Mouse (Mus musculus) forebrain, postnatal 0 days (tissue): ENCODE results near the gene Msi2. TPM values are rescaled to one million over a fixed set of nuclear protein-coding genes. Genes with fewer than 3 reads are reported as not detected.

Source experiments
- ATAC-seq: fragments of 200-750 bp; cut with Nextera tagmentation; 2 replicates; pipeline ENCODE4 v1.8.0; 2017; ENCODE audit warnings: mild to moderate bottlenecking, moderate library complexity
- DNase-seq: peaks from one replicate; pipeline ENCODE4 v3.0.0-alpha.2; 2015
- H3K27ac ChIP-seq: fragments of 300-500 bp; sonication (generic); 2 replicates; pipeline ENCODE4 v1.5.1; 2014; ENCODE audit warnings: low read depth, mild to moderate bottlenecking, antibody characterized with exemption, low read length, moderate library complexity, mixed read lengths
- H3K27me3 ChIP-seq: fragments of 300-500 bp; sonication (generic); 2 replicates; pipeline ENCODE4 v1.6.1; 2014; ENCODE audit warnings: mild to moderate bottlenecking, low read length, mixed read lengths; ENCODE audit not compliant: insufficient read depth
- H3K36me3 ChIP-seq: fragments of 300-500 bp; sonication (generic); 2 replicates; pipeline ENCODE4 v1.6.1; 2014; ENCODE audit warnings: mild to moderate bottlenecking, moderate library complexity; ENCODE audit not compliant: insufficient read depth
- H3K4me1 ChIP-seq: fragments of 300-500 bp; sonication (generic); 2 replicates; pipeline ENCODE4 v1.6.1; 2014; ENCODE audit warnings: antibody characterized with exemption; ENCODE audit not compliant: insufficient read depth
- H3K4me2 ChIP-seq: fragments of 300-500 bp; sonication (generic); 2 replicates; pipeline ENCODE4 v1.6.1; 2014; ENCODE audit warnings: low read depth, mild to moderate bottlenecking, moderate library complexity
- H3K4me3 ChIP-seq: fragments of 300-500 bp; sonication (generic); 2 replicates; pipeline ENCODE4 v1.5.1; 2014; ENCODE audit warnings: low read depth, low read length, mixed read lengths
- H3K9ac ChIP-seq: fragments of 300-500 bp; sonication (generic); 2 replicates; pipeline ENCODE4 v1.6.1; 2014; ENCODE audit warnings: mild to moderate bottlenecking
- H3K9me3 ChIP-seq: fragments of 300-500 bp; sonication (generic); 2 replicates; pipeline ENCODE4 v1.6.1; 2016; ENCODE audit warnings: low read length
- CTCF ChIP-seq: sonication (generic); IDR thresholded peaks from 2 replicates; pipeline ENCODE4 v1.5.1; 2016; ENCODE audit warnings: antibody characterized with exemption, control low read depth, low read depth
- WGBS: fragments of 180-500 bp; shearing (Covaris S2); extraction: QIAGEN DNeasy Blood & Tissue Kit; methylation state at CpG from one replicate; pipeline ENCODE4 v1.1.7; 2014; 5-methylcytosine and 5-hydroxymethylcytosine counted together
- polyA plus RNA-seq: library from polyadenylated mRNA; unstranded; fragments of >200 nt; fragmentation: Nextera tagmentation; extraction: Ambion mirVana; gene quantifications from 2 replicates; pipeline ENCODE4 v1.2.1, GENCODE M21; 2015
- total RNA-seq: library from RNA; depleted of rRNA; stranded (reverse); fragments of >200 nt; gene quantifications from 2 replicates; pipeline ENCODE4 v1.2.3, GENCODE M21; 2014

Gene Msi2
- total and polyA plus RNA-seq, 2 experiments from 2014 or later = 18.5 to 107 TPM

DNA sequence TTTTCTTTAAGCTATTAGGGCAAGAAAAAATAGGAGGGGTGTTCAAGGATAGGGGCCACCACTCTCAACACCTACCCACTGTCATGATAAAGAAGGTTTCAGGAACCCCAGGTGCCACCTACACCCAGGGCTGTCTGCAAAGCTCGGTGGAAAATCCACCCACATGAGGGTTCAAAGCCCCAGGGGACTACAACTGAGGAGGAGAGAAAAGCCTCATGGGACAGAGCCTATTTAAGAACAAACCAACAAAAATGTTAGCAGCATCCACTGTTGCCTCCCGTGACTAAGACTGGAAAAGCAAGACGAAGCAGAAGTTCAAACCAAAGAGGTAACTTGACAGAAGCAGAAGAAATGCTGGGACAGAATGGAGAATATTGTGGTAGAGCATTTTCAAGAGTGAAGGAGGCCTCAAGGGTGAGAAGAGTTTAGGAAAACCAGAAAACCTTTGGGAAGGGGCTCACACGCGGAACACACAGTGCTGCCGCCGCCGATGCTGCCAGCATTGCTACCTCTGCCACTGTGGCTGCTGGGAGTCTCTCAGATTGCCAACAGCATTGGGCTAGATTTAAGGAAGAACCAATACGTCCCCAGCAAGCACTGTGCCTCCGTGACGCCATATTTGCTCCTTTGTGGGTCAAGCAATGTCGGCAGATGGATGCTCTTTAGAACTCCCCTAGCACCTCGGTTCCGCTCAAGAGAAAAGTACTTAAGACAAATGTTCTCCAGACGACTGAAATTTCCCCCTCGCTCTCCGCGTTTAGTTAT is 224.3 kb downstream of the Msi2 start:
- ATAC-seq = no peak
- no peak overlapping the region for H3K27ac ChIP-seq
- no peak overlapping the region for H3K9ac ChIP-seq
- no peaks in the 10 kb centered on the region for H3K9me3 ChIP-seq
- TF ChIP-seq CTCF = no peak
- peaks cover 6% of the 10 kb centered on the region for H3K4me1 ChIP-seq
- H3K27me3 ChIP-seq = no peaks in the 10 kb centered on the region
- H3K36me3 ChIP-seq = no peaks in the 10 kb centered on the region
- H3K4me3 ChIP-seq = no peak overlapping the region
- DNase-seq = no peak
- 89% methylated on average over 18 of the region's 18 CpGs for WGBS
- H3K4me2 ChIP-seq = no peak overlapping the region

DNA sequence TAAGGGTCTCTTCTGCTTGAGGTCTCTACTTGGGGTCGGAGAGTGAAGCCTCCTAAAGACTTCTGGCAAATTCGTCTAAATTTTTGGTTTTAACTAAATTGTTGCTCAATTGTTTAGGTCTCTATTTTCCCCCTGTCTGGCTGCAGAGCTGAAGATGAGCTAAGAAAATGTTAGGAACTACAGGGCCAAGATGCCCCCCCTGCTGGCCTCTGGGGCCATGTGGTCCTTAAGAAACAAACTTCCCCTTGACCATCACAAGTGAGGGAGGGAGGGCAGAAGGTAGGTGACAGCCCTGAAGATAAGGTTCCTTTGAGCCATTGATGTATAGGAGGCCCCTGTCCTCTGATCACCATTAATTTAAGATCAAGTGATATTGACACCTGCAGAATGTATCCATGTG is 225.7 kb downstream of the Msi2 start:
- DNase-seq (no peak), ATAC-seq (no peak)
- Histone ChIP-seq H3K4me2 (no peak overlapping the region), H3K27me3 (no peaks in the 10 kb centered on the region), H3K9ac (no peak overlapping the region), H3K27ac (no peak overlapping the region), H3K4me3 (no peak overlapping the region), H3K4me1 (peaks cover 8% of the 10 kb centered on the region), H3K9me3 (no peaks in the 10 kb centered on the region), H3K36me3 (no peaks in the 10 kb centered on the region)
- TF ChIP-seq CTCF = no peak
- 84% methylated on average over 2 of the region's 2 CpGs for WGBS

DNA sequence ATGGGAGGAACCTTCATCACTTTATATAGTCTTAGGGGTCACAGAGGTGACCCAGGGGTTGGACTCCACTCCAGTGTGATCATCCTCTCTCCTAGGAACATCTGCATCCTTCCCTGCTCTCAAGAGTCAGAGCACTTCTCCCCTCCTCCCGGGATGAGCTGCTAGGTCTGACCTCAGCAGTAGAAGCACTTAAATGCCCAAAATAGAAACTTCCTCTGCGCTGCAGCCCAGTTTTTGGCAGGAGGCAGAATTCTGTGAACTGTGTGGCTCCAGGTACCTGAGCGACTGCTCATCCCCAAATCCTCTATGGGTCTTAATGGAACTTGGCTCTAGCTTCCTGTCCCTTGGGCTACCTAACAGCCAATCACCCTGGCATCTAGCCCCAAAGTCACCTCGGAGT is 228.3 kb downstream of the Msi2 start:
- DNase-seq (no peak), ATAC-seq (no peak)
- Histone ChIP-seq H3K27me3 (no peaks in the 10 kb centered on the region), H3K36me3 (no peaks in the 10 kb centered on the region), H3K4me3 (no peak overlapping the region), H3K9me3 (no peaks in the 10 kb centered on the region), H3K9ac (no peak overlapping the region), H3K4me2 (no peak overlapping the region), H3K27ac (no peak overlapping the region), H3K4me1 (peaks cover 8% of the 10 kb centered on the region; the same call in 1 of the 2 replicates)
- WGBS = 78% methylated on average over 4 of the region's 4 CpGs
- no peak for TF ChIP-seq CTCF

DNA sequence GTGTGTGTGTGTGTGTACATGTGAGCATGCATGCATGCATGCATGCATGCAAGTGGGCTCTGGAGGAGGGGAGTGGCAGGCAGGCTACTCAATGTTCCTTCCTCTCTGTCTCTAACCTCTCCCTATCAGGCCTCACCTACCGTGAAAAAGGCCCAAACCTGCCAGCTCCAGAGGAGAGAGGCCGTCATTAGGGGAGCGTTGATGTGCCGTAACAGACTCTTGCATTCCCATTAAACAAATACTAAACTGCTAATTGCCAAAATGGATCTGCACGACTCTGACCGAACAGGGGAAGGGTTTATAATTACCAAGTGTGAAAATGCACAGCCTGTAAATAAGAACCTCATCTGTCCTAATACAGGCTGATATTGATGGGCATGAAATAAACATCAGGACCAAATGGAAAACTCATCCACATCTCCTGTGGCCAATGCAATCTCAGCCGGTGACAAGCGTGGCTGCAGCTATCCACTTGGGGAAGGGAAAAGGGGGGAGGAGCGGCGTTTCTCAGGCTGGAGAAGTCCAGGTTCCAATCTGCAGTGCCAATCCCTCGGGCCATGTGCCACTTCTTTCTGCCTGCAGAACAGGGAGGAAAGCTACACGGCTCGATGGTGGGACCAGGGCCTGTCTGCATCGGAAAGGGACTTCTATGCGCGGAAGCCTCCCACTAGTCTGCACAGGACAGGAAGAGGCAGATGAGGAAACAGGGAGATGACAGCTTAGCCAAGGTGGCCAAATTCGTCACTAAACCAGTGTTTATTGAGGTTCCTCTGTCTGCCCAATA is 229.2 kb downstream of the Msi2 start:
- no peaks in the 10 kb centered on the region for H3K36me3 ChIP-seq
- H3K9me3 ChIP-seq = no peaks in the 10 kb centered on the region
- no peak overlapping the region for H3K27ac ChIP-seq
- no peaks in the 10 kb centered on the region for H3K27me3 ChIP-seq
- peaks cover 8% of the 10 kb centered on the region for H3K4me1 ChIP-seq
- H3K4me3 ChIP-seq = no peak overlapping the region
- TF ChIP-seq CTCF = no peak
- ATAC-seq = no peak
- WGBS = 42% methylated on average over 17 of the region's 17 CpGs
- DNase-seq = no peak
- H3K9ac ChIP-seq = no peak overlapping the region
- H3K4me2 ChIP-seq = no peak overlapping the region

DNA sequence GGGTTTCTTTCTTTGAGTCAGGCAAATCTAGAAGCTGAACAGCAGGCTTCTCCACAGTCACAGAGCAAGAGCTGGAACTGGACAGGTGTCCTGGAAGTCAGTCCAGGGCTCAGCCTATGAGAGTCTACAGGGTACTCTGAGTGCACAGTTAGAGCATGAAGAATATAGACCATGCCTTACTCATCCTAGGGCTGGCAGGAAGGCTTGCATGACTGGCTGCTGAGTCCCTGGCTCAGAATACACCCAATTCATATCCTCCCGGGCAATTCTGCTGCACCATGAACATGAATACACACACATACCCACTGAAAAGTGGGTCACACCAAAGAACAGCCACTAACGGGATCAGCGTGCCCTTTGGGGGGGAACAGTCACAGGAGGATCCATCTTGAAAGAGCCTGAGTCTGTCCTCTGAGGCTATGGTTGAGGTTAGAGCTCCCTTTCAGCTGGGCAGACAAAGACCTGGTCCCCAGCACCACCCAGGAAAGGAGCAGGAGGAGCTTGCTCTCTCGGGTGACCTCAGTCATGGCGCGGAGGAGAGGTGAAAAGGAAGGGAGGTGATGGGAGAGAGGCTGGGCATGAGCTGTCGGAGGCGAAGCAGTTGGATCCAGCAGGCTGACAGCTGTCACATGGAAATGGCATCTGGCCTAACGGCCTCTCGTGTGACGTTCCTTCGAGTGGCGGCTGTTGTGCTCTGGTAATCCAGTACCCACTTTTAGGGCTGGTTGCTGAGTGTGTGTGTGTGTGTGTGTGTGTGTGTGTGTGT is 230.0 kb downstream of the Msi2 start:
- no peak for TF ChIP-seq CTCF
- Histone ChIP-seq H3K4me3 (no peak overlapping the region), H3K27me3 (no peaks in the 10 kb centered on the region), H3K4me1 (peaks cover 8% of the 10 kb centered on the region), H3K9me3 (no peaks in the 10 kb centered on the region), H3K4me2 (no peak overlapping the region), H3K27ac (no peak overlapping the region), H3K36me3 (no peaks in the 10 kb centered on the region), H3K9ac (no peak overlapping the region)
- WGBS = 34% methylated on average over 13 of the region's 13 CpGs
- DNase-seq (no peak), ATAC-seq (peak; percentile 54)

DNA sequence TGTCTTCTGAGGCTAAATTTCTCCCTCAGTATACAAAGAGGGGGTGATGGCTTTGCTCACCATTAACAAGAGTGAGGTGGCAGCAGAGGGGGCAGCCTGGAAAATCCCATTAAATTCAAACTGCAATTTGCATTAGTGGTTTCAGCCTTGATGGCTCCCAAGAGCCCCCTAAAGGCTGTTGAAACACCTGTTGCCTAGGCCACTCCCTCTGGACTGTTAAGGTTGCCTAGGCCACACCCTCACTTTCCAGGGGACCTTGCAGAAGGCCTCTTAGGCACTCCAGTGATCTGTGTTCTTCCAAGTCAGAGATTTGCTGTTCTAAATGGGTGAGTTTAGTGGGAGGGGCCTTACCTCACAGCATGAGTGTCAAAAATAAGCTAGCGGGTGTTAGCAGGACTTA is 232.3 kb downstream of the Msi2 start:
- H3K36me3 ChIP-seq = no peaks in the 10 kb centered on the region
- H3K4me2 ChIP-seq = no peak overlapping the region
- H3K4me1 ChIP-seq = peaks cover 26% of the 10 kb centered on the region
- no peaks in the 10 kb centered on the region for H3K27me3 ChIP-seq
- WGBS = 86% methylated on average over 1 of the region's 1 CpGs
- H3K4me3 ChIP-seq = no peak overlapping the region
- DNase-seq (no peak), ATAC-seq (no peak)
- TF ChIP-seq CTCF = no peak
- H3K27ac ChIP-seq = no peak overlapping the region
- no peak overlapping the region for H3K9ac ChIP-seq
- H3K9me3 ChIP-seq = no peaks in the 10 kb centered on the region
